Mouse (Mus musculus) small intestine, adult 2 months (tissue): Measurements from ENCODE around the gene Osbpl9.

Experiments
- CTCF ChIP-seq: fragments of 200-500 bp; IDR thresholded peaks from 2 replicates; pipeline ENCODE4 v1.5.1; 2012; ENCODE audit warnings: low read depth, mild to moderate bottlenecking, control low read depth, inconsistent platforms, low read length, moderate library complexity, mixed read lengths; ENCODE audit not compliant: insufficient replicate concordance, insufficient read length; ENCODE audit errors: extremely low read depth
- POLR2A ChIP-seq: fragments of 200-500 bp; IDR thresholded peaks from 2 replicates; pipeline ENCODE4 v1.6.1; 2012; ENCODE audit warnings: low read depth, mild to moderate bottlenecking, control low read depth, inconsistent platforms, low read length, moderate library complexity

DNA sequence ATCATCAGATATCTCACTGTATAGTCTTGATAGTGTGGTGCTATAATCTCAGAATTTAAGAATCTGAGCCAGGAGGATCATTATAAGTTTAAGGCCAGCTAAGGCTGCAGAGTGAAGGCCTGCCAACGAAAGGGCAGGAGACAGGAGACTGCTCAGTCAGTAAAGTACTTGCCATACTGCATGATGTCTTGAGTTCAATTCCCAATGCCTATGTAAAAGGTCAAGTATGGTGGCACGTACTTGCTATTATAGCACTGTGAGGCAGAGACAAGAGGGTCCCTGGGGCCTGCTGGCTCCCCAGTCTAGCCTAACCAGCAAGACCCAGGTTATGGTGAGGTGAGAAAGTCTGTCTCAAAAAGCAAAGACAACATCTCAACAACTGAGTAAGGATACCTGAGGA, 32.1 kb upstream of the Osbpl9 start, which contains the start of gene Calr4:
- TF ChIP-seq POLR2A, result no peak
- no peak for TF ChIP-seq CTCF
